Mouse (Mus musculus) adrenal gland, adult (tissue): ENCODE data around the gene Ppm1f.
"Not testable (repeated sequence)": the region's sequence is repeated elsewhere in the genome, so short reads cannot be mapped to it uniquely, and the experiment has no call there.

ENCODE experiments used
- DNase-seq, 2 experiments: peaks; one replicate each; pipeline ENCODE4 v3.0.0; 2022 to 2023; ENCODE audit warnings: low spot score in 1 of 2; ENCODE audit not compliant: inconsistent age in 2 of 2

Ppm1f gene

GRCm38 (mm10) chr16:16896382-16897055 is at the start of gene Ppm1f:
TSS of gene Ppm1f (plus strand) at chr16:16896469.
- DNase-seq: peak; percentile 97 to 99

GRCm38 (mm10) chr16:16849196-16849595 is 47.1 kb upstream of the Ppm1f start:
- no peak for DNase-seq

- DNase-seq: no peak
These were observed 43.9 kb upstream of the Ppm1f start for GRCm38 (mm10) chr16:16852411-16852810.

- peak; percentile 54 to 88 for DNase-seq
These were observed 41.4 kb upstream of the Ppm1f start for GRCm38 (mm10) chr16:16854836-16855235.

- DNase-seq: no peak
These were observed 40.7 kb upstream of the Ppm1f start for GRCm38 (mm10) chr16:16855541-16855940.

- DNase-seq: not testable (repeated sequence)
These were observed 40.2 kb upstream of the Ppm1f start for GRCm38 (mm10) chr16:16856054-16856453.

GRCm38 (mm10) chr16:16856731-16857476 is 39.4 kb upstream of the Ppm1f start:
- DNase-seq: no peak

GRCm38 (mm10) chr16:16862288-16862687 is 34.0 kb upstream of the Ppm1f start:
- DNase-seq: no peak

- no peak for DNase-seq
These were observed 32.3 kb upstream of the Ppm1f start, which contains the start of gene Igll1 for GRCm38 (mm10) chr16:16863978-16864377. TSS of gene Igll1 (minus strand) at chr16:16863985.

- DNase-seq: no peak
These were observed 31.1 kb upstream of the Ppm1f start for GRCm38 (mm10) chr16:16865217-16865616.

- DNase-seq: no peak
These were observed 30.3 kb upstream of the Ppm1f start for GRCm38 (mm10) chr16:16865696-16866561.

GRCm38 (mm10) chr16:16870241-16870616 is 26.0 kb upstream of the Ppm1f start:
- DNase-seq: no peak

- DNase-seq: peak; percentile 91 to 96
These were observed 25.5 kb upstream of the Ppm1f start, which contains the start of the genes Top3b and Vpreb1 for GRCm38 (mm10) chr16:16870617-16871331. TSS of gene Top3b (plus strand) at chr16:16870736. TSS of gene Vpreb1 (minus strand) at chr16:16870843.

- no peak for DNase-seq
These were observed 17.2 kb upstream of the Ppm1f start for GRCm38 (mm10) chr16:16879025-16879424.

- DNase-seq: no peak
These were observed 7.9 kb upstream of the Ppm1f start for GRCm38 (mm10) chr16:16888341-16888740.

GRCm38 (mm10) chr16:16892366-16892765 is 3.9 kb upstream of the Ppm1f start:
- no peak for DNase-seq

- no peak for DNase-seq
These were observed 271 bp upstream of the Ppm1f start for GRCm38 (mm10) chr16:16896015-16896381.

- no peak for DNase-seq
These were observed 851 bp downstream of the Ppm1f start for GRCm38 (mm10) chr16:16897056-16897584.

- DNase-seq: no peak
These were observed 6.1 kb downstream of the Ppm1f start for GRCm38 (mm10) chr16:16902329-16902728.

- DNase-seq: no peak
These were observed 6.9 kb downstream of the Ppm1f start for GRCm38 (mm10) chr16:16903188-16903587.
